Mouse (Mus musculus): ENCODE data around the gene Olfr1116.
"Not testable (repeated sequence)": the region's sequence is repeated elsewhere in the genome, so short reads cannot be mapped to it uniquely, and the experiment has no call there.

Gene Olfr1116

DNA sequence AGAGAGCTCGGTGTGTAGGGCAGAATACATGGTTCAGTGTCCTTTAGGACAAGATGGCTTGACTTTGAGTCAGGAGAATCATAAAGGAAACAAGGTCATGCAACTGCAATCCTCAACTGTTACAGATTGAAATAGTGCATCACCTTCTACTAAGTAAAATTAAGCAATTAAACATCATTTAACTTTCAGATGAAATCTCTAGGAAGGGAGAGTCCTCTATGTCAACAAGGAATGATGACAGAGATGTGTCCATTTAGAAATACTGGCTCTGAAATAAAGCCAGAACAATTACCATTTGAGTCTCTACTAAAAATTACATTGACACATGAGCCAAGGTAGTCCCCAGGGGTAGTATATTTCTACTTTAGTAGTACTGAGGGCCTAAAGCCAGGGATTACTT lies at the start of gene Olfr1116:
Gene Olfr1116 (plus strand): TSS at position 301 of the 400 bp plus-strand sequence.
- no peak for DNase-seq

DNA sequence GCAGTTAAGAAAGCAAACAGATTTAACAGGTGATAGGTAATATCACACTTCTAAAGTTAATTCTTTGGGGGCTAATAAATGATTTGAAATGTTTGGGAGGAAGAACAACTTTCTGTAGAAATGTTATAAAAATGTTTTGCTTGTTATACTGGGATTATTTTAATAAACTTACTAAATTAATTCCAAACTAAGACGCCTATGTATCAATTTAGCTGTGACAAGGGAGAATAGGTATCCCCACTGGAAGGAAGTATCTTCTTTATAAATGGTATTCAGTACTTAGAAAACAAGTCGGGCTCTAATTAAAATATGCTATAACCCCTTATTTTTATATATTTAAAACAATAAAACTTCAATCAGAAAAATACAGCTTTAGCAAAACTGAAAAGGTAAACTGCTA lies 19.6 kb upstream of the Olfr1116 start, which contains the start of gene Olfr1115:
Gene Olfr1115 (plus strand): TSS at position 301 of the 400 bp plus-strand sequence.
- no peak for DNase-seq

DNA sequence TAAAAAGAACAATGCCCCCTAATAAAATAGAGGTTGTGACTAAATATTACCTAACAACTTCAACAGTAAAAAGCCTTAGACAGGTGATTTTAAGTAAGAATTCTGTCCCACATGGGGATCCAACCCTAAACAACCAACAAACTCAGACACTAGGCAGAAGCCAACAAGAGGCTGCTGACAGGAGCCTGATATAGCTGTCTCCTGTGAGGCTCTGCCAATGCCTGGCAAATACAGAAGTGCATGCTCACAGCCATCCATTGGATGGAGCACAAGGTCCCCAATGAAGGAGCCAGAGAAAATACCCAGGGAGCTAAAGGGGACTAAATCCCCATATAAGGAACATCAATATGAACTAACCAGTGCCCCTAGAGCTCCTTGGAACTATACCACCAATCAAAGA lies 26.6 kb downstream of the Olfr1116 start:
- DNase-seq = not testable (repeated sequence)

DNA sequence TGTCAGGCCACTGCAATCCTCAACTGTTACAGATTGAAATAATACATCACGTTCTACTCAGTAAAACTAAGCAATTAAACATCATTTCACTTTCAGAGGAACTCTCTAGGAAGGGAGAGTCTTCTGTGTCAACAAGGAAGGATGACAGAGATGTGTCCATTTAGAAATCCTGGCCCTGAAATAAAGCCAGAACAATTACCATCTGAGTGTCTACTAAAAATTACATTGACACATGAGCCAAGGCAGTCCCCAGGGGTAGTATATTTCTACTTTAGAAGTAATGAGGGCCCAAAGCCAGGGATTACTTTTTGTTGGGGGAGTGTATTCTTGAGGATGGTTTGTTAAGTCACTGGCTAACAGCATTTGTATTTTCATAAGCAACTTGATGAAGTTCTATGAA lies 39.9 kb downstream of the Olfr1116 start, which contains the start of gene Olfr1118:
Gene Olfr1118 (plus strand): TSS at position 301 of the 400 bp plus-strand sequence.
- DNase-seq = no peak
